Mouse (Mus musculus) bone marrow, adult 2 months (tissue): ENCODE data around the gene Agap3. TPM values are rescaled to one million over a fixed set of nuclear protein-coding genes. Genes with fewer than 3 reads are reported as not detected.

ENCODE experiments used
- H3K27ac ChIP-seq: fragments of 200-500 bp; 2 replicates; pipeline ENCODE4 v1.5.1; 2012; ENCODE audit warnings: low read depth, mild to moderate bottlenecking, control low read depth, inconsistent platforms, low read length; ENCODE audit not compliant: control insufficient read depth, poor library complexity, insufficient read depth
- H3K4me1 ChIP-seq: fragments of 200-500 bp; 2 replicates; pipeline ENCODE4 v1.6.1; 2011; ENCODE audit warnings: low read length; ENCODE audit not compliant: control insufficient read depth, insufficient read depth
- H3K4me3 ChIP-seq: fragments of 200-500 bp; replicated peaks from 2 replicates; pipeline ENCODE3; 2011; ENCODE audit warnings: mild to moderate bottlenecking, low read depth, low read length, control low read depth; ENCODE audit not compliant: control insufficient read depth
- CTCF ChIP-seq: fragments of 200-500 bp; IDR thresholded peaks from 2 replicates; pipeline ENCODE4 v1.5.1; 2011; ENCODE audit warnings: low read length, control low read depth; ENCODE audit not compliant: control insufficient read depth, insufficient read depth
- POLR2A ChIP-seq: fragments of 200-500 bp; IDR thresholded peaks from 2 replicates; pipeline ENCODE4 v1.6.1; 2011; ENCODE audit warnings: low read depth, mild to moderate bottlenecking, control low read depth, low read length, borderline replicate concordance; ENCODE audit not compliant: control insufficient read depth
- WGBS: fragments of 180-500 bp; shearing (Covaris S2); methylation state at CpG from one replicate; pipeline ENCODE4 v1.1.7; 2018; 5-methylcytosine and 5-hydroxymethylcytosine counted together
- polyA plus RNA-seq: library from polyadenylated mRNA; stranded (reverse); fragments of >200 nt; gene quantifications from 2 replicates; pipeline ENCODE4 v1.2.4, GENCODE M21; 2011; ENCODE audit warnings: low replicate concordance; ENCODE audit not compliant: missing spikeins, insufficient read depth, insufficient read length

Gene Agap3
- polyA plus RNA-seq, 1 experiment: 28.2 TPM

GRCm38 (mm10) chr5:24540387-24541143 is 88.6 kb downstream of the Agap3 start, which contains the start of gene Asb10:
Gene Asb10 (minus strand): TSS chr5:24540978.
- no peak within 1 kb of the TSS for H3K27ac ChIP-seq
- H3K4me3 ChIP-seq: no peak within 1 kb of the TSS
- TF ChIP-seq CTCF (no peak), POLR2A (no peak)
- WGBS: 11% methylated on average over 14 of the region's 14 CpGs
- H3K4me1 ChIP-seq: no peaks in the 10 kb centered on the region

GRCm38 (mm10) chr5:24541144-24541569 is 89.2 kb downstream of the Agap3 start:
- H3K27ac ChIP-seq: no peak overlapping the region
- H3K4me3 ChIP-seq: no peak overlapping the region
- no peak for TF ChIP-seq POLR2A
- TF ChIP-seq CTCF: no peak
- whole genome bisulfite sequencing: 22% methylated on average over 6 of the region's 6 CpGs
- no peaks in the 10 kb centered on the region for H3K4me1 ChIP-seq

DNA sequence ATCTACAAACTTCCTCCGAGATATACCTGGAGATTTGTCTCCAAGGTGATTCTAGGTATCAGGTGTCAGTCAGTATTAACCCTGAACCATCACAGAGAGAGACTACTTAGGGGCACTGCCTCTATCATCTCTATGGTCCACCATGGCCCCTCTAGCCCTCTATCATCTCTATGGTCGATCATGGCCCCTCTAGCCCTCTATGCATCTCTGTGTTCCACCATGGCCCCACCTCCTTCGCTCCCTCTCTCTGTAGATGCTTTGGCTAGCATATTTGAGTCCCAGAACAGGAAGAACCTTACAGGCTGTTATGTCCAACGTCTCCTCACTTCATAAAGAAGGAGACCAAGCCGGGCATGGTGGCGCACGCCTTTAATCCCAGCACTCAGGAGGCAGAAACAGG is 90.7 kb downstream of the Agap3 start:
- TF ChIP-seq POLR2A (no peak), CTCF (no peak)
- no peak overlapping the region for H3K27ac ChIP-seq
- H3K4me1 ChIP-seq: no peaks in the 10 kb centered on the region
- 69% methylated on average over 7 of the region's 7 CpGs for WGBS
- no peak overlapping the region for H3K4me3 ChIP-seq

DNA sequence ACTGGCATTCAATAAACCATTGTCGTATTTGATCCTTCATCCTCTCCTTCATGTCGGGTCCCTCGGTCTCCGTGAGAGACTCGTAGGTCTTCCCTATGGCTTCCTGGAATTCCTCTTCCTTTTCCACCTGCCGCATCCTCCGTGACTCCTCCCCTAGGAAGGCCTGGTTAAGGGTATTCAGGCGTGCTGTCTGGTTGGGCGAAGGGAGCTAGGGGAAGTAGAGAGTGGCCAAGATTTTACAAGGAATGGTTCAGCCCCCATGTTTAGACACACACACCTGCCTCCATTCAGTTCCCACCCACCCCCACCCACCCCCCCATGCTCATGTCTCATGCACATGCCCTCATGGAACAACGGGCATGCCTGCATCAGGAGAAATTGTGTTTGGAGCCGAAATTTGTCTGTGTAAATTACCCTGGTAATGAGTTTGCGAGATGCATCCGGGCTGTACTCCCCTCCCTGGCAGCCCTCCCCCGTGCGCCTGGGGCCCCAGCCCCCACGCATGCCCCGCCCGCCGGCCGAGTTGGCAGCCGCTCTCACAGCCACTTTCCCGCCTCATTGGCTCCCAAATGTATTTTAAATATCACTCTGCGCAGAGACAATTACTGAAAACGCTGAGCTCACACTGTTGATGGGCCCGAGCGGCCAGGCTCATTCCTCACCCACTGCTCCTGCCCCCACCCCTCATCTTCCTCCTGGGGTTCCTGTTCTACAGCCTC is 98.8 kb downstream of the Agap3 start:
- TF ChIP-seq CTCF: no peak
- no peak for TF ChIP-seq POLR2A
- Histone ChIP-seq H3K4me3 (no peak overlapping the region), H3K27ac (no peak overlapping the region), H3K4me1 (no peaks in the 10 kb centered on the region)
- 25% methylated on average over 26 of the region's 26 CpGs for WGBS

GRCm38 (mm10) chr5:24551317-24551688 is 99.3 kb downstream of the Agap3 start:
- H3K4me1 ChIP-seq: no peaks in the 10 kb centered on the region
- H3K27ac ChIP-seq: no peak overlapping the region
- H3K4me3 ChIP-seq: no peak overlapping the region
- 53% methylated on average over 2 of the region's 2 CpGs for WGBS
- no peak for TF ChIP-seq POLR2A
- no peak for TF ChIP-seq CTCF

Other genes with a start within 250 kb of the Agap3 start
- not detected in 2 replicates for gene Kcnh2, start 100.6 kb upstream of the Agap3 start, polyA plus RNA-seq
- 0.47 TPM in 1 of 2 replicates, not detected in the other for gene Nos3, start 87.4 kb upstream of the Agap3 start, polyA plus RNA-seq
- 0.70 and 1.1 TPM in 2 replicates for gene Atg9b, start 60.0 kb upstream of the Agap3 start, polyA plus RNA-seq
- 10.2 and 11.2 TPM in 2 replicates for gene Abcb8, start 58.5 kb upstream of the Agap3 start, polyA plus RNA-seq
- gene Asic3, start 38.8 kb upstream of the Agap3 start, polyA plus RNA-seq: not detected in 2 replicates
- gene Cdk5, start 28.6 kb upstream of the Agap3 start, polyA plus RNA-seq: 28.2 and 54.7 TPM in 2 replicates
- gene Slc4a2, start 28.3 kb upstream of the Agap3 start, polyA plus RNA-seq: 13.6 and 42.9 TPM in 2 replicates
- 54.3 and 81.0 TPM in 2 replicates for gene Fastk, start 6.9 kb upstream of the Agap3 start, polyA plus RNA-seq
- 14.4 and 22.1 TPM in 2 replicates for gene Tmub1, start 4.3 kb upstream of the Agap3 start, polyA plus RNA-seq
- gene Gbx1, start 75.0 kb downstream of the Agap3 start, polyA plus RNA-seq: not detected in 2 replicates
- not detected in 2 replicates for gene Asb10, start 88.8 kb downstream of the Agap3 start, polyA plus RNA-seq
- 4.7 TPM in 1 of 2 replicates, not detected in the other for gene 4931409K22Rik, start 104.6 kb downstream of the Agap3 start, polyA plus RNA-seq
- gene Abcf2, start 125.3 kb downstream of the Agap3 start, polyA plus RNA-seq: 22.9 and 29.1 TPM in 2 replicates
- 8.6 and 20.6 TPM in 2 replicates for gene Chpf2, start 134.6 kb downstream of the Agap3 start, polyA plus RNA-seq
- 3.4 and 6.1 TPM in 2 replicates for gene Smarcd3, start 172.2 kb downstream of the Agap3 start, polyA plus RNA-seq
- 17.7 and 35.7 TPM in 2 replicates for gene Nub1, start 233.4 kb downstream of the Agap3 start, polyA plus RNA-seq